Mouse (Mus musculus) heart, postnatal 4 days (tissue): Measurements from ENCODE around the gene Ndrg4. TPM values are rescaled to one million over a fixed set of nuclear protein-coding genes. Genes with fewer than 3 reads are reported as not detected.

Experiments used
- DNase-seq: peaks from one replicate; pipeline ENCODE4 v3.0.0; 2021
- microRNA-seq, 2 experiments: library from miRNA; unstranded; fragments of <30 nt; microRNA quantifications; one replicate each; pipeline ENCODE4 v1.2.0; 2021 to 2022
- total RNA-seq, 2 experiments: library from RNA; stranded (reverse); gene quantifications; 2 replicates each; pipeline ENCODE4 v1.2.3; 2021

Ndrg4 gene
- total RNA-seq, 2 experiments from 2014 or later = 324 to 340 TPM

DNA sequence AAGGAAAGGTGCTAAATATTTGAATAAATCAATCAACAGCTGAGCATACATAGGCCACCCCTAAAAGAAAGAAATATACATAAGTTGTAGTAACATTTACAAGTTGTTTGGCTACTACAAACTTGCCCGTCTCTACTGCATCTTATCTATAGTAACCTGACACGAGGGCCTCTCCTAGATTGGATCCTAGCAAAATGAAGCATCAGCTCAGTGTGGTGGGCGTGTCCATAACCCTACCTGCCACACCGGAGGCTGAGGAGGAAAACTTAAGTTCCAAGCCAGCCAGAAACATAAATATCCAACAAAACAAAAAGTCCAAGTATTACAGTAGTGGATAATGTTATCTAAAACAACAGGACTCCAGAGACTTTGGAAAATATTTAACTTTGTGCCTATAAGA is 50.8 kb downstream of the Ndrg4 start:
- DNase-seq = no peak

DNA sequence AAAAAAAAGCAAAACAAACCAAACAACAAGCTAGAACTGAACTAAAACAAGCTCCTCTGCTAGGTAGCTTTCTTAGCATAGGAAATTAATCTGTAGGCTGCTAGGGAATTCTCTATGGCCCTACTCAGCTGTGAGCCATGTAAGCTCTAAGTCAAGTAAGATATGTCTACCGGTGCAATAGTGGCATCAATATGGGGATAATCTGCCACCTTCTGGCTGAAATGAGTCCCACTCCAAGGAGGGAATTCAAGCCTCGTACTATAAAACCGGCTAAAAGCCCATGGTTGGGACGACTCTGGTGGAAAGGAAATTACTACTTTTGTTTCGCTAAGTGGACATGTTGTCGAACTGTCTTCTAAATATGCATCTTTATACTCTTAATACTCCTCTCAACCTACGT is 61.8 kb downstream of the Ndrg4 start:
- DNase-seq = no peak

- no peak for DNase-seq
These were observed 65.0 kb downstream of the Ndrg4 start for GRCm38 (mm10) chr8:95741732-95742131.

GRCm38 (mm10) chr8:95748028-95748427 is 71.2 kb downstream of the Ndrg4 start:
- no peak for DNase-seq

DNA sequence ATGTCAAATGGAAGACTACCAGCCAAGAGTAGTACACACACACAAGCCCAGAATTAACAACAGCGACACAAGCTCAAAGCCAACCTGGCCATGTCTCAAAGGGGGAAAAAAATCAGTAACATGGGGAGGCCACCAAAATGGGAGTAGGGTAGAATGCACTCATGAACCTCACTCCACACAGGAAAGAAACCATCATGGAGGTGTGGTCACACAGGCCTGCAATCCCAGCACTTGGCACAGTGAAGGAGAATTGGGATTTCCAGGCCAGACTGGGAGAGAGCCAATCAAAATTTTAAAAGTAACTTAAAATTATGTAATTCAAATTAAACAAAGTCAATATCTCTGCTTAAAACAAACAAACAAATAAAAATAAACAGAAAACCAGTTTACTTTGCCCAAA is 75.1 kb downstream of the Ndrg4 start:
- no peak for DNase-seq

DNA sequence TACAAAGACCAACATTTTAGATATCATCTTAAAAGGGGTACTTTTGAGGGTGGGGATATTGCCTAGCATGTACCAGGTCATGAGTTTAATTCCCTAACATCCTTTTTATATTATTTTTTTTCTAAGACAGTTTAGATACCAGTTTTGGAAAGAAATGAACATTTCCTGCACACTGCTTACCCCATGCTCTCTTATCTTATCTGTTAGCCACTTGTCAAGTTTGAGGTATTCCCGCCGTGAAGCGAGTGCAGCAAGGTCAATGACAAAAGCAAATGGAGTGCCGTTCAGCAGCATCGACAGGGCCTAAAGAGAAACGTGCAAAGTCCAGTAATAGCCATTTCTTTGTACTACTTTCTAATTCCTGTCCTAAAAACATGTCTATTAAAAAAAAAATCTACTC is 83.5 kb downstream of the Ndrg4 start:
- DNase-seq = no peak

GRCm38 (mm10) chr8:95764133-95764532 is 87.4 kb downstream of the Ndrg4 start:
- no peak for DNase-seq

Small RNAs within 50 kb of the gene (microRNA-seq; reads per million reads assigned to microRNA genes)
- gene Mir7073 = 2.9 to 3.8 reads per million in 2 experiments

Other genes starting within 250 kb of the Ndrg4 start
- 10 to 100 TPM; 66.9 to 72.9 TPM for gene Cfap20, start 242.1 kb upstream of the Ndrg4 start, total RNA-seq
- gene Csnk2a2, start 186.9 kb upstream of the Ndrg4 start, total RNA-seq = 10 to 100 TPM; 52.5 to 59.4 TPM
- under 1 TPM; 0.69 to 0.81 TPM for gene Ccdc113, start 142.9 kb upstream of the Ndrg4 start, total RNA-seq
- gene Prss54, start 100.6 kb upstream of the Ndrg4 start, total RNA-seq = not detected
- 1 to 10 TPM; 4.4 to 6.0 TPM for gene Gins3, start 43.5 kb upstream of the Ndrg4 start, total RNA-seq
- 10 to 100 TPM; 13.9 to 14.7 TPM for gene Setd6, start 38.9 kb downstream of the Ndrg4 start, total RNA-seq
- 100 to 1,000 TPM; 152 to 174 TPM for gene Cnot1, start 130.5 kb downstream of the Ndrg4 start, total RNA-seq
- 100 to 1,000 TPM in 1 of 2 experiments, 10 to 100 TPM in 1; 92.4 to 102 TPM for gene Sap18b, start 148.4 kb downstream of the Ndrg4 start, total RNA-seq
- gene Slc38a7, start 176.6 kb downstream of the Ndrg4 start, total RNA-seq = 1 to 10 TPM; 7.5 to 7.9 TPM
- 100 to 1,000 TPM; 481 to 500 TPM for gene Got2, start 211.6 kb downstream of the Ndrg4 start, total RNA-seq